Mouse (Mus musculus) mesoderm, embryonic 11.5 days (tissue): ENCODE measurements around the gene Olfr724.
"Not testable (repeated sequence)": the region's sequence is repeated elsewhere in the genome, so short reads cannot be mapped to it uniquely, and the experiment has no call there.

ENCODE experiments used
- DNase-seq: peaks from one replicate; pipeline ENCODE4 v3.0.0-alpha.2; 2012; ENCODE audit warnings: low read depth, low spot score

The Olfr724 gene

GRCm38 (mm10) chr14:49963174-49963573 lies at the start of gene Olfr724:
TSS of gene Olfr724 (minus strand) at chr14:49963274.
- DNase-seq = not testable (repeated sequence)

- no peak for DNase-seq
Observed at GRCm38 (mm10) chr14:49955890-49956289, 7.2 kb downstream of the Olfr724 start.

GRCm38 (mm10) chr14:49931687-49932086 lies 31.4 kb downstream of the Olfr724 start, which contains the start of gene Olfr723:
TSS of gene Olfr723 (minus strand) at chr14:49931787.
- DNase-seq = not testable (repeated sequence)
